Mouse (Mus musculus) midbrain, embryonic 13.5 days (tissue): ENCODE measurements around the gene Spdl1. TPM values are rescaled to one million over a fixed set of nuclear protein-coding genes. Genes with fewer than 3 reads are reported as not detected.
"Not testable (repeated sequence)": the region's sequence is repeated elsewhere in the genome, so short reads cannot be mapped to it uniquely, and the experiment has no call there.

Experiments
- ATAC-seq: fragments of 200-750 bp; cut with Nextera tagmentation; 2 replicates; pipeline ENCODE4 v1.8.0; 2017; ENCODE audit warnings: mild to moderate bottlenecking, moderate TSS enrichment, moderate library complexity
- H3K27ac ChIP-seq: fragments of 300-500 bp; sonication (generic); 2 replicates; pipeline ENCODE4 v1.5.1; 2015; ENCODE audit warnings: inconsistent platforms, mild to moderate bottlenecking, moderate library complexity
- H3K27me3 ChIP-seq: fragments of 300-500 bp; sonication (generic); 2 replicates; pipeline ENCODE4 v1.6.1; 2015; ENCODE audit warnings: mild to moderate bottlenecking, inconsistent platforms
- H3K36me3 ChIP-seq: fragments of 300-500 bp; sonication (generic); 2 replicates; pipeline ENCODE4 v1.6.1; 2015; ENCODE audit warnings: mild to moderate bottlenecking, inconsistent platforms
- H3K4me1 ChIP-seq: fragments of 300-500 bp; sonication (generic); replicated peaks from 2 replicates; pipeline ENCODE4 v1.6.1; 2015; ENCODE audit warnings: inconsistent platforms
- H3K4me2 ChIP-seq: fragments of 300-500 bp; sonication (generic); replicated peaks from 2 replicates; pipeline ENCODE4 v1.6.1; 2015; ENCODE audit warnings: moderate library complexity, mild to moderate bottlenecking, inconsistent platforms
- H3K4me3 ChIP-seq: fragments of 300-500 bp; sonication (generic); replicated peaks from 2 replicates; pipeline ENCODE4 v1.5.1; 2015; ENCODE audit warnings: mild to moderate bottlenecking, inconsistent platforms
- H3K9ac ChIP-seq: fragments of 300-500 bp; sonication (generic); replicated peaks from 2 replicates; pipeline ENCODE4 v1.6.1; 2015; ENCODE audit warnings: mild to moderate bottlenecking, inconsistent platforms
- H3K9me3 ChIP-seq: fragments of 300-500 bp; sonication (generic); 2 replicates; pipeline ENCODE4 v1.6.1; 2016; ENCODE audit warnings: mild to moderate bottlenecking, inconsistent platforms
- WGBS: fragments of 180-500 bp; shearing (Covaris S2); methylation state at CpG from one replicate; pipeline ENCODE4 v1.1.7; 2015; 5-methylcytosine and 5-hydroxymethylcytosine counted together
- polyA plus RNA-seq: library from polyadenylated mRNA; unstranded; fragments of >200 nt; fragmentation: Nextera tagmentation; extraction: Ambion mirVana; gene quantifications from 2 replicates; pipeline ENCODE4 v1.2.1, GENCODE M21; 2015

Gene Spdl1
- polyA plus RNA-seq, 1 experiment from 2014 or later: 9.9 TPM

GRCm38 (mm10) chr11:34845567-34846267, 12.3 kb upstream of the Spdl1 start:
- H3K4me3 ChIP-seq: no peak overlapping the region
- no peaks in the 10 kb centered on the region for H3K9me3 ChIP-seq
- no peak overlapping the region for H3K27ac ChIP-seq
- WGBS: 72% methylated on average over 22 of the region's 22 CpGs
- ATAC-seq: no peak
- no peaks in the 10 kb centered on the region for H3K4me1 ChIP-seq
- peaks cover 10% of the 10 kb centered on the region for H3K27me3 ChIP-seq
- no peaks in the 10 kb centered on the region for H3K36me3 ChIP-seq
- no peak overlapping the region for H3K4me2 ChIP-seq
- H3K9ac ChIP-seq: no peak overlapping the region

DNA sequence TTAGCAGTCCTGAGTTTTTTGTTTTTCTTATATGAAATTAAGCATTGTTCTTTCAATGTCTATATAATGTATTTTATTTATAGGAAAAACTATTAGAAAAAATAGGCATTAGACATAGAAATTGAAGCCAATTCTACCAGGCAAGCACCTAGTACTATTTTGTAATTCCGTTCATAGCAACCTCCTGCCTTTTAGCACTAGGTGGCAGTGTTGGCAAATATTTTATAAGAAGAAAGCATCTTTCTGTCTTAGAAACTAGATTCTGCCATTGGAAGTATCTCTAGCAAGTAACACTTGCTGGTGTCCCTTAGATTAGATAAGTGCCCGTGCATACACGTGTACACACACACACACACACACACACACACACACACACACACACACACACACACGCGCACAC, 10.1 kb upstream of the Spdl1 start:
- Histone ChIP-seq H3K36me3 (no peaks in the 10 kb centered on the region), H3K9ac (no peak overlapping the region), H3K27me3 (peaks cover 17% of the 10 kb centered on the region), H3K4me3 (no peak overlapping the region), H3K4me2 (no peak overlapping the region), H3K27ac (no peak overlapping the region), H3K9me3 (no peaks in the 10 kb centered on the region), H3K4me1 (no peaks in the 10 kb centered on the region)
- no peak for ATAC-seq
- WGBS: 45% methylated on average over 5 of the region's 5 CpGs

DNA sequence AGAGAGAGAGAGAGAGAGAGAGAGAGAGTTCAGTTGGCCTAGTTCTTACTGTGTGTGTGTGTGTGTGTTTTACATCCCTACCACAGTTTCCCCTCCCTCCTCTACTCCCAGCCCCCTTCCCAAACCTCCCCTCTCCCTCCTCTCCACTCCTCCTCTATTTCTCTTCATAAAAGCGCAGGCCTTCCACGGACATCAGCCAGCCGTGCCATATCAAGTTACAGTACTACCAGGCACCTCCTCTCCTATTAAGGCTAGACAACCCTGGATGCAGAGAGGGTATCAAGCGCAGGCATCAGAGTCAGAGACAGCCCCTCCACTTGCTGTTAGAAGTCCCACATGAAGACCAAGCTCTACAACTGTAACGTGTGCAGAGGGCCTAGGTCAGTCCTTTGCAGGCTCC, 6.8 kb upstream of the Spdl1 start:
- Histone ChIP-seq H3K4me3 (no peak overlapping the region), H3K36me3 (no peaks in the 10 kb centered on the region), H3K9ac (no peak overlapping the region), H3K27ac (no peak overlapping the region), H3K4me2 (no peak overlapping the region), H3K27me3 (peaks cover 17% of the 10 kb centered on the region), H3K9me3 (no peaks in the 10 kb centered on the region), H3K4me1 (no peaks in the 10 kb centered on the region)
- WGBS: 53% methylated on average over 5 of the region's 5 CpGs
- ATAC-seq: no peak

- Histone ChIP-seq H3K9me3 (no peaks in the 10 kb centered on the region), H3K4me1 (peaks cover 5% of the 10 kb centered on the region), H3K4me3 (no peak overlapping the region), H3K4me2 (no peak overlapping the region), H3K27me3 (peaks cover 17% of the 10 kb centered on the region), H3K9ac (no peak overlapping the region), H3K27ac (no peak overlapping the region), H3K36me3 (no peaks in the 10 kb centered on the region)
- ATAC-seq: no peak
- 62% methylated on average over 4 of the region's 4 CpGs for WGBS
Observed at GRCm38 (mm10) chr11:34839051-34839450, 5.6 kb upstream of the Spdl1 start.

DNA sequence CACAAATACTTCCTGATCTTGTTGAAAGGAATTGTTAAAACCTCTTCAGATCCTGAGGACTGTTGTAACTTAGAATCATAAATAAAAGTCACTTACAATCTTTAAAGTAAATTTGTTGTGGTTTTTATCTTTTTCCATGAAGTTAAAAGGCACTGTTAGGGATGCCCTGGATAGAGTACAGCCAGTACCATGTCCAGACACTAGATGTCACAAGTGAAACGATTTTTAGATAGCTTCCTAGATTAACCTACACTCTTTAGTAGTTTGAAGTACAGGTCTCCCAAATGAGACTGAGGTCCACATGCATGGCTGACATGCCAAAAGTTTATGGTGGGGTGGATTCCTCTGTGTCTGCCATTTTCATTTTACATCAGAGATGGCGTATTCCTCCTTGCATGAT, 2.8 kb upstream of the Spdl1 start:
- no peak for ATAC-seq
- WGBS: 48% methylated on average over 2 of the region's 2 CpGs
- peaks cover 17% of the 10 kb centered on the region for H3K4me1 ChIP-seq

GRCm38 (mm10) chr11:34832678-34833077, 763 bp downstream of the Spdl1 start:
- WGBS: 3% methylated on average over 5 of the region's 5 CpGs
- Histone ChIP-seq H3K9me3 (no peaks in the 10 kb centered on the region), H3K4me3 (peak overlapping the region; percentile 77), H3K27ac (no peak overlapping the region), H3K27me3 (no peaks in the 10 kb centered on the region), H3K36me3 (peaks cover 14% of the 10 kb centered on the region), H3K4me1 (peaks cover 17% of the 10 kb centered on the region), H3K9ac (peak overlapping the region; percentile 75), H3K4me2 (peak overlapping the region; percentile 69)
- 0 out of 2 replicates have a peak, but pooled peaks have one; percentile 21 for ATAC-seq

More for the DNA sequence above, 2.8 kb upstream of the Spdl1 start:
- no peak overlapping the region for H3K27ac ChIP-seq
- H3K36me3 ChIP-seq: no peaks in the 10 kb centered on the region
- H3K4me3 ChIP-seq: no peak overlapping the region
- no peak overlapping the region for H3K9ac ChIP-seq
- no peak overlapping the region for H3K4me2 ChIP-seq
- H3K27me3 ChIP-seq: peaks cover 7% of the 10 kb centered on the region
- no peaks in the 10 kb centered on the region for H3K9me3 ChIP-seq

DNA sequence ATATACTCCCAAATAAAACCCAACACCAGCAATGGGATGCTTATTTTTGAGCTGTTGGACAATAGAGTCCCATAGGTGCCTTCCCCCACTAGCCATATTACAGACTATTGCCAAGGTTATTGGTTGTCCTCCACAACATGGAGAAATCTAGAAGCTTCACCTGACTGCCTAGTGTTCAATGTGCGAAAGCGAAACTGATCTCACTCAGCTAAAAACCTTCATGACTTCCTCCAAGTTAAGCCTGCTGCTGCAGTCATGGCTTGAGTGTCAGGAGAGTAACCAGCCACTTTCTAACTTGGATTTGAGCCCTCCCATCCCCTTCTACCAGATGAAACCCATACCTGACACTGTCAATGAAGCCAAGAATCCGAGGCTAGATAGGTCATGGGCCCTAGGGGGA, 5.6 kb downstream of the Spdl1 start:
- 95% methylated on average over 3 of the region's 3 CpGs for WGBS
- Histone ChIP-seq H3K27me3 (no peaks in the 10 kb centered on the region), H3K27ac (no peak overlapping the region), H3K4me3 (no peak overlapping the region), H3K9ac (no peak overlapping the region), H3K36me3 (peaks cover 28% of the 10 kb centered on the region), H3K4me2 (no peak overlapping the region), H3K4me1 (peaks cover 7% of the 10 kb centered on the region), H3K9me3 (no peaks in the 10 kb centered on the region)
- no peak for ATAC-seq

DNA sequence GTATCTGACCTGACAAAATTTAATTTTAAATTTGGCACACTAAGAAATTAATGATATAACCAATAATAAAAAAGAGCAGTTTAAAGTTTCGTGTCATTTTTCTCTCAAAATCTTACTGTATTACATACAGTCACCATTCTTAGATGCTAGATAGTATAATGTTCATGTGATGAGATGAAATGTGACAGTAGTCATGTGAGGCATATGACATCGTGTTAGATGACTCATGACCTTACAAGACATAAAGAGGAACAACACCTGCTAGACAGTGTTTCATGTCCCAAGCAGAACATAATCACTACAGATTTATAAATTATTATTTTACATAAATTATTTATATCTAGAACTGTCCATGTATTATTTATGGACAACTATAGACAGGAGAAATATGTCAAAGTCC, 6.5 kb downstream of the Spdl1 start:
- Histone ChIP-seq H3K27ac (no peak overlapping the region), H3K9ac (no peak overlapping the region), H3K27me3 (no peaks in the 10 kb centered on the region), H3K4me2 (no peak overlapping the region), H3K4me3 (no peak overlapping the region), H3K9me3 (no peaks in the 10 kb centered on the region), H3K4me1 (no peaks in the 10 kb centered on the region; the same call in 1 of the 2 replicates), H3K36me3 (peaks cover 34% of the 10 kb centered on the region)
- no peak for ATAC-seq
- 93% methylated on average over 2 of the region's 2 CpGs for WGBS

DNA sequence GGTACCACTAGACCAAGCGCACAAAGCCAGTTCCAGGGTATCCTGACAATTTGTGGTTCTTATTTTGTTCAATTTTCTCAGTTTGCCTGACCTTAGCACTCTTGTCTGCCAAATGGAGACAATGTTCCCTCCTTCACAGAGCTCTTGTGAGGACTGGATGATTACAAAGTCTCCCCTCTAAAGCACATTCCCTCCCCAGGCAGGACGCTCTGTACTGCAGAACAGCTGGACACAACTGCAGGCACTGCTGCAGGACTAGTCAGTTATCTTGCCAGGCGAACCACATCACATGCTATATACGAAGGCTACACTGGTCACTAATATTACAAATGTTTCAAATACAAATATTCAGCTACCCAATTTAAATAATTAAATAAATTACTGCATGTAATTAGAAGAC, 8.7 kb downstream of the Spdl1 start:
- no peak overlapping the region for H3K4me3 ChIP-seq
- 95% methylated on average over 4 of the region's 4 CpGs for WGBS
- ATAC-seq: no peak
- no peak overlapping the region for H3K4me2 ChIP-seq
- no peaks in the 10 kb centered on the region for H3K4me1 ChIP-seq
- no peaks in the 10 kb centered on the region for H3K9me3 ChIP-seq
- no peaks in the 10 kb centered on the region for H3K27me3 ChIP-seq
- H3K9ac ChIP-seq: no peak overlapping the region
- no peak overlapping the region for H3K27ac ChIP-seq
- H3K36me3 ChIP-seq: peaks cover 34% of the 10 kb centered on the region

- Histone ChIP-seq H3K4me3 (no peak overlapping the region), H3K9ac (no peak overlapping the region; the same call in 1 of the 2 replicates), H3K4me1 (no peaks in the 10 kb centered on the region), H3K27me3 (no peaks in the 10 kb centered on the region), H3K27ac (no peak overlapping the region), H3K36me3 (peaks cover 32% of the 10 kb centered on the region), H3K4me2 (no peak overlapping the region), H3K9me3 (no peaks in the 10 kb centered on the region)
- ATAC-seq: no peak; the same call in 1 of the 2 replicates
- 9% methylated on average over 2 of the region's 2 CpGs for WGBS
Observed at GRCm38 (mm10) chr11:34814767-34815166, 18.7 kb downstream of the Spdl1 start.

DNA sequence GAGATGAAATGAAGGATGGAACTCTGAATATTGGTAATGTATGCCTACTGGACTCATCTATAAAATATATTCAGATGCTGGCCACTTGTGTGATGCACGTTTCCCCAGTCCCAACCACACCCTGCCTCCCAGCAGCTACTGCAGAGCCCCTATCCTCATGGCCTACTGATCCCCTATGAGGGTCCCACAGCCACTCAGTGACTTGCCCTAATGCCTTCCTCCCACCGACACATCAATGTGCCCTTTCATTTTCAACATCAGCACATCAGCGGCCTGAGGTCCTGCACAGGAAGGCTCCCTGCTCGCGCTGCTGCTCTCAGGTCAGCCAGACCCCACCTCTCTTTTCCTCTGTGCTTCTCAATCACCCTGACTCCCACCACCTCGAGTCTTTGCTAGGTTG, 19.1 kb downstream of the Spdl1 start:
- Histone ChIP-seq H3K4me2 (no peak overlapping the region), H3K27me3 (no peaks in the 10 kb centered on the region), H3K27ac (no peak overlapping the region), H3K4me3 (no peak overlapping the region), H3K9ac (no peak overlapping the region; the same call in 1 of the 2 replicates), H3K4me1 (no peaks in the 10 kb centered on the region), H3K9me3 (no peaks in the 10 kb centered on the region), H3K36me3 (peaks cover 32% of the 10 kb centered on the region)
- ATAC-seq: peak; percentile 45; the same call in 1 of the 2 replicates
- 80% methylated on average over 6 of the region's 6 CpGs for WGBS

DNA sequence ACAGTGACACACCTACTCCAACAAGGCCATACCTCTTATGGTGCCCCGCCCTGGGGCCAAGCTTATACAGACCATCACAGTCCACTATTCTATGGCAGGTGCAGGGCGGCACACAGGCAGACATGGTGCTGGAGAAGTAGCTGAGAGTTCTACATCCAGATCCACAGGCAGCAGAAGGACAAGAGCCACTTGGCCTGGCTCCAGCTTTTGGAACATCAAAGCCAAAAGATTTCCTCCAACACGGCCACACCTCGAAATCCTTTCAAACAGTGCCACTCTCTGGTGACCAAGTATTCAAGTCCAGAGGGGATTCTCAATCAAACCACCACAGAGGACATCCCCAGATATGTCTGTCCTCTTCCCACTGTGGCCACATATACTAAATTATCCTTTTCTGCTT, 28.4 kb downstream of the Spdl1 start:
- not testable (repeated sequence) for ATAC-seq, H3K27me3 ChIP-seq
- WGBS: 88% methylated on average over 4 of the region's 4 CpGs

GRCm38 (mm10) chr11:34798066-34798465, 35.4 kb downstream of the Spdl1 start:
- H3K4me2 ChIP-seq, H3K27ac ChIP-seq, H3K9me3 ChIP-seq, H3K36me3 ChIP-seq, H3K27me3 ChIP-seq, H3K4me3 ChIP-seq, H3K9ac ChIP-seq, ATAC-seq, H3K4me1 ChIP-seq: not testable (repeated sequence)
- WGBS: 69% methylated on average over 8 of the region's 8 CpGs

More for the DNA sequence above, 28.4 kb downstream of the Spdl1 start:
- not testable (repeated sequence) for H3K9me3 ChIP-seq, H3K4me2 ChIP-seq, H3K36me3 ChIP-seq, H3K27ac ChIP-seq, H3K9ac ChIP-seq, H3K4me1 ChIP-seq, H3K4me3 ChIP-seq
